Comparison of ENCODE assay signal across 9 mouse cellular contexts in genomic region chr6:52239625-52240388, GRCm38 (mm10). TPM values are rescaled to one million over a fixed set of nuclear protein-coding genes. Genes with fewer than 3 reads are reported as not detected.
DNase-seq lines count a peak whose midpoint lies in the region; ATAC-seq and TF ChIP-seq lines count a peak whose summit lies in the region.
"Had no signal": no experiment of that assay in that cellular context is flagged by ENCODE, and none has a peak within 500 bp of the region (broad histone marks: within the 10 kb centered on the region; RNA-seq: fewer than 3 reads in every experiment).

No protein-coding gene starts in this region.

- peak overlapping the region; percentile 16 for H3ac ChIP-seq in myocyte (ENCODE audit: control insufficient read depth, insufficient read length)

- no peak overlapping the region for H3K27ac ChIP-seq in lung, embryonic 16.5 days (ENCODE audit: low read length)
- H3K27ac ChIP-seq in hindbrain, embryonic 15.5 days (replicated peaks), result no peak overlapping the region

- peak overlapping the region; percentile 15; the same call in 1 of the 2 replicates for H3K4me2 ChIP-seq in lung, embryonic 16.5 days (ENCODE audit: low read depth, low read length)
- 0 out of 2 replicates have a peak overlapping the region, but pooled peaks have one; percentile 11 for H3K4me2 ChIP-seq in hindbrain, embryonic 15.5 days
- H3K4me2 ChIP-seq in myocyte (ENCODE audit: low read depth), result peak overlapping the region; percentile 79

- TF ChIP-seq POLR2A in myocyte (IDR thresholded peaks at IDR 0.05; ENCODE audit: insufficient read length, low read depth), result no peak

- H3K4me3 ChIP-seq in lung, embryonic 16.5 days (ENCODE audit: low read length), result no peak overlapping the region
- no peak overlapping the region for H3K4me3 ChIP-seq in hindbrain, embryonic 15.5 days
- peak overlapping the region; percentile 86 for H3K4me3 ChIP-seq in myocyte

- DNase-seq in embryo, embryonic 10 days (ENCODE audit: low spot score), result peak; percentile 30
- no peak for DNase-seq in embryo, embryonic 9.5 days (ENCODE audit: extremely low spot score)
- no peak for DNase-seq in lung, adult 18-20 months
- no peak for DNase-seq in thymus, postnatal 14 days
- DNase-seq in MN1 (ENCODE audit: low spot score), result no peak

- H3K36me3 ChIP-seq in lung, embryonic 16.5 days (ENCODE audit: control insufficient read depth, insufficient read depth, low read length), result no peaks in the 10 kb centered on the region
- no peaks in the 10 kb centered on the region for H3K36me3 ChIP-seq in hindbrain, embryonic 15.5 days
- H3K36me3 ChIP-seq in myocyte (ENCODE audit: control insufficient read depth, insufficient read depth), result no peaks in the 10 kb centered on the region

- peaks cover 92% of the 10 kb centered on the region for H3K27me3 ChIP-seq in lung, embryonic 16.5 days (ENCODE audit: control insufficient read depth, insufficient read depth, low read depth, low read length)
- peaks cover 97% of the 10 kb centered on the region for H3K27me3 ChIP-seq in hindbrain, embryonic 15.5 days
- no peaks in the 10 kb centered on the region for H3K27me3 ChIP-seq in myocyte (ENCODE audit: control insufficient read depth, insufficient read depth, insufficient read length)

- no peaks in the 10 kb centered on the region; the same call in 1 of the 2 replicates for H3K4me1 ChIP-seq in lung, embryonic 16.5 days (replicated peaks; ENCODE audit: control insufficient read depth, insufficient read depth, low read length)
- H3K4me1 ChIP-seq in hindbrain, embryonic 15.5 days (replicated peaks), result no peaks in the 10 kb centered on the region

- no peak overlapping the region for H3K9ac ChIP-seq in lung, embryonic 16.5 days (ENCODE audit: low read length)
- no peak overlapping the region for H3K9ac ChIP-seq in hindbrain, embryonic 15.5 days

- ATAC-seq in lung, embryonic 16.5 days (ENCODE audit: low read depth), result no peak
- ATAC-seq in hindbrain, embryonic 15.5 days (ENCODE audit: low FRiP score, low read depth), result no peak

- 3% methylated on average over 30 of the region's 30 CpGs for WGBS in lung, embryonic 16.5 days
- WGBS in hindbrain, embryonic 15.5 days, result 2% methylated on average over 30 of the region's 30 CpGs

- H3K9me3 ChIP-seq in lung, embryonic 16.5 days (ENCODE audit: control insufficient read depth, low read length), result no peaks in the 10 kb centered on the region
- H3K9me3 ChIP-seq in hindbrain, embryonic 15.5 days, result no peaks in the 10 kb centered on the region

- H3K79me2 ChIP-seq in myocyte (ENCODE audit: control insufficient read depth, insufficient read depth), result peaks cover 71% of the 10 kb centered on the region

TF ChIP-seq in myocyte, 11 proteins besides CTCF, POLR2A, EP300 and RAD21:
- no peak for TF ChIP-seq USF1 (IDR thresholded peaks at IDR 0.05; ENCODE audit: low read depth)
- no peak for TF ChIP-seq MYOG (IDR thresholded peaks at IDR 0.05; ENCODE audit: control insufficient read depth in 1 of 3, insufficient read depth in 1 of 3, insufficient read length in 2 of 3, low read depth in 2 of 3)
- no peak for TF ChIP-seq REST (IDR thresholded peaks at IDR 0.05; ENCODE audit: insufficient read depth, insufficient read length)
- TF ChIP-seq CEBPB (IDR thresholded peaks at IDR 0.05; ENCODE audit: insufficient read depth, poor library complexity, severe bottlenecking), result no peak
- no peak for TF ChIP-seq SRF (IDR thresholded peaks at IDR 0.05; ENCODE audit: control insufficient read depth, insufficient read length, low read depth)
- TF ChIP-seq TCF3 (IDR thresholded peaks at IDR 0.05; ENCODE audit: insufficient read length, low read depth), result no peak
- no peak for TF ChIP-seq TCF12 (IDR thresholded peaks at IDR 0.05; ENCODE audit: insufficient read depth, poor library complexity, severe bottlenecking)
- no peak for TF ChIP-seq E2F4 (IDR thresholded peaks at IDR 0.05; ENCODE audit: insufficient read depth)
- no peak for TF ChIP-seq MYOD1 (IDR thresholded peaks at IDR 0.05; ENCODE audit: control insufficient read depth in 1 of 3, insufficient read length in 2 of 3, low read depth in 2 of 3)
- no peak for TF ChIP-seq POLR2AphosphoS2 (IDR thresholded peaks at IDR 0.05; ENCODE audit: insufficient read length, low read depth)
- TF ChIP-seq MAX (IDR thresholded peaks at IDR 0.05; ENCODE audit: low read depth), result no peak

RNA-seq across cellular contexts. Expression of gene Hoxa10, which starts 0.8 kb away (rescaled TPM):
- 0.21 TPM in 1 of 2 replicates, not detected in the other for polyA plus RNA-seq in lung, embryonic 16.5 days (2015; fragmentation: Nextera tagmentation; extraction: Ambion mirVana)
- polyA plus RNA-seq in hindbrain, embryonic 15.5 days (2015; fragmentation: Nextera tagmentation; extraction: Ambion mirVana), result 0.28 and 0.40 TPM in 2 replicates
- polyA plus RNA-seq in myocyte (2012; fragmentation: generic; extraction: Trizol), result 15.8 TPM
- polyA plus RNA-seq: cortical plate, adult 2 months had no signal

RNA-seq across cellular contexts. Expression of gene Hoxa11, which starts 5.8 kb away (rescaled TPM):
- not detected in 2 replicates for polyA plus RNA-seq in lung, embryonic 16.5 days (2015; fragmentation: Nextera tagmentation; extraction: Ambion mirVana)
- polyA plus RNA-seq in hindbrain, embryonic 15.5 days (2015; fragmentation: Nextera tagmentation; extraction: Ambion mirVana), result not detected in 2 replicates
- 10.9 TPM for polyA plus RNA-seq in myocyte (2012; fragmentation: generic; extraction: Trizol)
- polyA plus RNA-seq: cortical plate, adult 2 months had no signal

RNA-seq across cellular contexts. Expression of gene Hoxa9, which starts 8.9 kb away (rescaled TPM):
- polyA plus RNA-seq in lung, embryonic 16.5 days (2015; fragmentation: Nextera tagmentation; extraction: Ambion mirVana), result 0.06 and 0.41 TPM in 2 replicates
- polyA plus RNA-seq in hindbrain, embryonic 15.5 days (2015; fragmentation: Nextera tagmentation; extraction: Ambion mirVana), result 0.58 and 3.4 TPM in 2 replicates
- polyA plus RNA-seq in myocyte (2012; fragmentation: generic; extraction: Trizol), result 17.7 TPM
- polyA plus RNA-seq: cortical plate, adult 2 months had no signal

RNA-seq across cellular contexts. Expression of gene Hoxa7, which starts 18.2 kb away (rescaled TPM):
- polyA plus RNA-seq in lung, embryonic 16.5 days (2015; fragmentation: Nextera tagmentation; extraction: Ambion mirVana), result 5.8 and 6.9 TPM in 2 replicates
- polyA plus RNA-seq in hindbrain, embryonic 15.5 days (2015; fragmentation: Nextera tagmentation; extraction: Ambion mirVana), result 8.3 and 20.5 TPM in 2 replicates
- 11.9 TPM for polyA plus RNA-seq in myocyte (2012; fragmentation: generic; extraction: Trizol)
- polyA plus RNA-seq: cortical plate, adult 2 months had no signal

RNA-seq across cellular contexts. Expression of gene Hoxa13, which starts 20.9 kb away (rescaled TPM):
- polyA plus RNA-seq in lung, embryonic 16.5 days (2015; fragmentation: Nextera tagmentation; extraction: Ambion mirVana), result not detected in 2 replicates
- 0.07 TPM in 1 of 2 replicates, not detected in the other for polyA plus RNA-seq in hindbrain, embryonic 15.5 days (2015; fragmentation: Nextera tagmentation; extraction: Ambion mirVana)
- 0.72 TPM for polyA plus RNA-seq in myocyte (2012; fragmentation: generic; extraction: Trizol)
- polyA plus RNA-seq: cortical plate, adult 2 months had no signal

Comparison
In these comparisons a context has a peak if more than half of its experiments do, and no peak if none do; other contexts are left out.
1. H3K4me2 ChIP-seq: peak in every context shown above with its lines; median percentile 79 in myocyte; 15 in lung, embryonic 16.5 days; 11 in hindbrain, embryonic 15.5 days.
2. RNA of gene Hoxa10, which starts 0.8 kb away (polyA plus RNA-seq): 15.8 TPM in myocyte (single experiment); 0.28 to 0.40 TPM in hindbrain, embryonic 15.5 days and 0.21 TPM in lung, embryonic 16.5 days; every median in the first group is over 10 times any median in the second.
3. RNA of gene Hoxa11, which starts 5.8 kb away (polyA plus RNA-seq): 10.9 TPM in myocyte (single experiment); not detected in lung, embryonic 16.5 days and not detected in hindbrain, embryonic 15.5 days; every median in the first group is over 10 times any median in the second.